ENCODE assay signal across 25 mouse cellular contexts in genomic region chr3:131628265-131628664, GRCm38 (mm10).
"Had no signal": no experiment of that assay in that cellular context is flagged by ENCODE, and none has a peak within 500 bp of the region (broad histone marks: within the 10 kb centered on the region; RNA-seq: fewer than 3 reads in every experiment).

No protein-coding gene starts in this region.

- H3K4me3 ChIP-seq: heart, embryonic 10.5 days; heart, embryonic 13.5 days; heart, embryonic 15.5 days; hindbrain, embryonic 13.5 days; hindbrain, embryonic 15.5 days; kidney, embryonic 15.5 days; limb, embryonic 13.5 days; limb, embryonic 15.5 days; liver, embryonic 12.5 days had no signal

- H3K9ac ChIP-seq: heart, embryonic 13.5 days; heart, embryonic 15.5 days; hindbrain, embryonic 13.5 days; hindbrain, embryonic 15.5 days; kidney, embryonic 15.5 days; limb, embryonic 13.5 days; limb, embryonic 15.5 days; liver, embryonic 12.5 days had no signal

- H3K36me3 ChIP-seq: heart, embryonic 15.5 days; liver, embryonic 12.5 days had no signal

- H3K9me3 ChIP-seq: heart, embryonic 10.5 days; heart, embryonic 13.5 days; heart, embryonic 15.5 days; hindbrain, embryonic 13.5 days; hindbrain, embryonic 15.5 days; kidney, embryonic 15.5 days; limb, embryonic 13.5 days; limb, embryonic 15.5 days; liver, embryonic 12.5 days had no signal

- H3K27ac ChIP-seq: heart, embryonic 10.5 days; heart, embryonic 13.5 days; heart, embryonic 15.5 days; hindbrain, embryonic 13.5 days; hindbrain, embryonic 15.5 days; hindbrain, postnatal 0 days; kidney, embryonic 15.5 days; kidney, postnatal 0 days; limb, embryonic 13.5 days; limb, embryonic 15.5 days; liver, embryonic 12.5 days had no signal

- H3K4me2 ChIP-seq: heart, embryonic 13.5 days; heart, embryonic 15.5 days; hindbrain, embryonic 13.5 days; hindbrain, embryonic 15.5 days; kidney, embryonic 15.5 days; limb, embryonic 13.5 days; limb, embryonic 15.5 days; liver, embryonic 12.5 days had no signal

- H3K27me3 ChIP-seq: heart, embryonic 13.5 days; heart, embryonic 15.5 days; hindbrain, embryonic 13.5 days; hindbrain, embryonic 15.5 days; kidney, embryonic 15.5 days; limb, embryonic 13.5 days; limb, embryonic 15.5 days; liver, embryonic 12.5 days had no signal

- H3K4me1 ChIP-seq: heart, embryonic 10.5 days; heart, embryonic 13.5 days; heart, embryonic 15.5 days; hindbrain, embryonic 15.5 days; limb, embryonic 13.5 days; liver, embryonic 12.5 days had no signal

- ATAC-seq: hindbrain, postnatal 0 days; intestine, embryonic 16.5 days; liver, embryonic 12.5 days had no signal

- DNase-seq: gastrocnemius, postnatal 14 days; gastrocnemius, postnatal 36 days; heart, adult 18-20 months; heart, postnatal 14 days; heart, postnatal 36 days; kidney, adult 11 months; kidney, adult 2 months; kidney, adult 9 months; kidney, postnatal 14 days; kidney, postnatal 36 days; layer of hippocampus, adult 9-11 months; layer of hippocampus, postnatal 36 days; left cerebral cortex, postnatal 4 days had no signal
